13 mouse cellular contexts compared by ENCODE assay signal in the genomic region with DNA sequence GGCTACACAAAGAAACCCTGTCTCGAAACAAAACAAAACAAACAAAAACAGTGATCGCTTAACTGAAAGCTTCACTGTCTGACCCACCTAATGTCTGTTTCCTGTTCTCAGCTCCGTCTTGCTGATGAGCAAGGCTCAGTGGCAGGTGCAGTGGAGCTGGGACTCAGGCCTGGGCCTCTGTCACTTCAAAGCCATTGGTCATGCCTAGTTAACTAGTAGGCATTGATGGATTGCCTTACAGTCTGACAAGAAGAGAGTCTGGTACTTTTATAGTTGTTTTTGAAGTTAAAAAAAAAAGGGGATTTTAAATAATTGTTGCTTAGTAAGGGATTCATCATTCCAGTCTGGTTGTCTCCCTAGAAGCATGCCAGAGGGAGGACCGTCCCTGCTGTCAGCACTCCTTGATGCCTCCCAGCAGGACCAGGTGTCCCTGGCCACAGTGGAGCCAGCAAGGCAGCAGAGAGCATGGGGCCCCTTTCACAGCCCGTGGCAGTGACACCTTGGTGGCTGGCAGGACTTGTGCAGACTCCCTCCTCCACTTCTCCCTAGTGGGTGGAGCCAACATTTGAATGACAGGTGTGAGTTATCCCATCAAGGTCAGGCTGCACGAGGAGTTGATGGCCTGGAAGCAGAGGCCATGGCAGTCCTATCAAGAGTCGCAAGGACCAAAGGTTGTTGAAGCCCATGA.
DNase-seq lines count a peak whose midpoint lies in the region; ATAC-seq and TF ChIP-seq lines count a peak whose summit lies in the region.
"Had no signal": no experiment of that assay in that cellular context is flagged by ENCODE, and none has a peak within 500 bp of the region (broad histone marks: within the 10 kb centered on the region; RNA-seq: fewer than 3 reads in every experiment).

No protein-coding gene starts in this region.

- no peaks in the 10 kb centered on the region for H3K36me3 ChIP-seq in hindbrain, embryonic 11.5 days (ENCODE audit: control insufficient read depth, insufficient read depth, low read length)
- H3K36me3 ChIP-seq in hindbrain, postnatal 0 days (ENCODE audit: insufficient read depth, low read length): no peaks in the 10 kb centered on the region
- no peaks in the 10 kb centered on the region for H3K36me3 ChIP-seq in hindbrain, embryonic 16.5 days (ENCODE audit: control insufficient read depth, insufficient read depth, low read length)
- H3K36me3 ChIP-seq: embryonic facial prominence, embryonic 15.5 days; heart, embryonic 13.5 days; liver, embryonic 12.5 days had no signal

- WGBS in hindbrain, embryonic 11.5 days: 33% methylated on average over 7 of the region's 7 CpGs
- 40% methylated on average over 7 of the region's 7 CpGs for WGBS in hindbrain, postnatal 0 days
- WGBS in hindbrain, embryonic 16.5 days: 36% methylated on average over 7 of the region's 7 CpGs

- no peak for TF ChIP-seq CTCF in hindbrain, postnatal 0 days (IDR thresholded peaks at IDR 0.05; ENCODE audit: low read depth)

- H3K4me2 ChIP-seq in hindbrain, embryonic 11.5 days (replicated peaks; ENCODE audit: low read depth, low read length): no peak overlapping the region
- H3K4me2 ChIP-seq in hindbrain, postnatal 0 days (ENCODE audit: low read depth, low read length): no peak overlapping the region
- H3K4me2 ChIP-seq in hindbrain, embryonic 16.5 days (ENCODE audit: low read length): no peak overlapping the region
- H3K4me2 ChIP-seq: embryonic facial prominence, embryonic 15.5 days; forebrain, embryonic 13.5 days; heart, embryonic 13.5 days; liver, embryonic 12.5 days had no signal

- peak; percentile 86 for ATAC-seq in hindbrain, embryonic 11.5 days (ENCODE audit: low FRiP score)
- no peak for ATAC-seq in hindbrain, postnatal 0 days
- peak; percentile 69; the same call in 1 of the 2 replicates for ATAC-seq in hindbrain, embryonic 16.5 days
- ATAC-seq: forebrain, embryonic 13.5 days; liver, embryonic 12.5 days had no signal

- H3K4me3 ChIP-seq in hindbrain, embryonic 11.5 days (ENCODE audit: low read depth, low read length): no peak overlapping the region
- H3K4me3 ChIP-seq in hindbrain, postnatal 0 days (ENCODE audit: low read length): no peak overlapping the region
- no peak overlapping the region for H3K4me3 ChIP-seq in hindbrain, embryonic 16.5 days (ENCODE audit: low read length)
- H3K4me3 ChIP-seq: embryonic facial prominence, embryonic 15.5 days; forebrain, embryonic 13.5 days; heart, embryonic 13.5 days; liver, embryonic 12.5 days had no signal

- no peak overlapping the region for H3K9ac ChIP-seq in hindbrain, embryonic 11.5 days (ENCODE audit: low read depth, low read length)
- no peak overlapping the region for H3K9ac ChIP-seq in hindbrain, postnatal 0 days (replicated peaks; ENCODE audit: low read length)
- H3K9ac ChIP-seq in hindbrain, embryonic 16.5 days (ENCODE audit: low read depth, low read length): no peak overlapping the region
- H3K9ac ChIP-seq: embryonic facial prominence, embryonic 15.5 days; forebrain, embryonic 13.5 days; heart, embryonic 13.5 days; liver, embryonic 12.5 days had no signal

- no peaks in the 10 kb centered on the region for H3K27me3 ChIP-seq in hindbrain, embryonic 11.5 days (ENCODE audit: control insufficient read depth, insufficient read depth, low read length)
- no peaks in the 10 kb centered on the region for H3K27me3 ChIP-seq in hindbrain, postnatal 0 days (ENCODE audit: insufficient read depth, low read length)
- no peaks in the 10 kb centered on the region for H3K27me3 ChIP-seq in hindbrain, embryonic 16.5 days (replicated peaks; ENCODE audit: control insufficient read depth, insufficient read depth, low read length)
- H3K27me3 ChIP-seq: embryonic facial prominence, embryonic 15.5 days; forebrain, embryonic 13.5 days; liver, embryonic 12.5 days had no signal

- DNase-seq in hindbrain, embryonic 11.5 days (ENCODE audit: low spot score): peak; percentile 32
- DNase-seq in hindbrain, postnatal 0 days (ENCODE audit: low spot score): no peak
- peak; percentile 78 for DNase-seq in A20 (ENCODE audit: low read depth, low spot score)
- peak; percentile 33 to 43 for DNase-seq in cerebellum, postnatal 25 days
- DNase-seq in lung, postnatal 14 days: no peak
- DNase-seq in adrenal gland, postnatal 36 days: no peak
- DNase-seq: gastrocnemius, postnatal 14 days; lung, postnatal 10 days had no signal

- H3K9me3 ChIP-seq in hindbrain, embryonic 11.5 days (ENCODE audit: control insufficient read depth, low read length): no peaks in the 10 kb centered on the region
- no peaks in the 10 kb centered on the region for H3K9me3 ChIP-seq in hindbrain, postnatal 0 days (ENCODE audit: low read length)
- no peaks in the 10 kb centered on the region for H3K9me3 ChIP-seq in hindbrain, embryonic 16.5 days (ENCODE audit: control insufficient read depth, low read length)
- H3K9me3 ChIP-seq: embryonic facial prominence, embryonic 15.5 days; forebrain, embryonic 13.5 days; heart, embryonic 13.5 days; liver, embryonic 12.5 days had no signal

- H3K27ac ChIP-seq in hindbrain, embryonic 11.5 days (ENCODE audit: low read depth, low read length): no peak overlapping the region
- no peak overlapping the region for H3K27ac ChIP-seq in hindbrain, postnatal 0 days
- H3K27ac ChIP-seq in hindbrain, embryonic 16.5 days (ENCODE audit: low read depth, low read length): no peak overlapping the region
- H3K27ac ChIP-seq: embryonic facial prominence, embryonic 15.5 days; forebrain, embryonic 13.5 days; heart, embryonic 13.5 days; liver, embryonic 12.5 days had no signal

- no peaks in the 10 kb centered on the region for H3K4me1 ChIP-seq in hindbrain, embryonic 11.5 days (replicated peaks; ENCODE audit: control insufficient read depth, insufficient read depth, low read length)
- no peaks in the 10 kb centered on the region for H3K4me1 ChIP-seq in hindbrain, postnatal 0 days (ENCODE audit: insufficient read depth, low read length)
- H3K4me1 ChIP-seq in hindbrain, embryonic 16.5 days (ENCODE audit: control insufficient read depth, insufficient read depth, low read depth, low read length): peaks cover 3% of the 10 kb centered on the region; the same call in 1 of the 2 replicates
- H3K4me1 ChIP-seq: forebrain, embryonic 13.5 days; liver, embryonic 12.5 days had no signal

Comparison
In these comparisons a context has a peak if more than half of its experiments do, and no peak if none do; other contexts are left out.
1. DNase-seq: peak in hindbrain, embryonic 11.5 days (single experiment), A20 (single experiment) and cerebellum, postnatal 25 days (2 of 2); none in hindbrain, postnatal 0 days (single experiment), lung, postnatal 14 days (single experiment) and adrenal gland, postnatal 36 days (0 of 2).